Comparison of ENCODE assay signal across 7 mouse cellular contexts in genomic region chr7:112953777-112954291, GRCm38 (mm10). TPM values are rescaled to one million over a fixed set of nuclear protein-coding genes. Genes with fewer than 3 reads are reported as not detected.
DNase-seq lines count a peak whose midpoint lies in the region; ATAC-seq lines count a peak whose summit lies in the region.

TSS of gene Rassf10 (plus strand) at chr7:112953962.

- H3K9me3 ChIP-seq in hindbrain, embryonic 10.5 days: no peaks in the 10 kb centered on the region

- ATAC-seq in megakaryocyte progenitor cell, adult 5-6 weeks (replicated peaks; ENCODE audit: poor library complexity): peak; percentile 81

- peaks cover 41% of the 10 kb centered on the region for H3K4me1 ChIP-seq in hindbrain, embryonic 10.5 days (replicated peaks)

- WGBS in hindbrain, embryonic 10.5 days: 1% methylated on average over 41 of the region's 41 CpGs

- peaks cover 52% of the 10 kb centered on the region for H3K27me3 ChIP-seq in hindbrain, embryonic 10.5 days (ENCODE audit: insufficient read depth, poor library complexity, severe bottlenecking)

- H3K36me3 ChIP-seq in hindbrain, embryonic 10.5 days: no peaks in the 10 kb centered on the region

- peak within 1 kb of the TSS; percentile 56 for H3K4me3 ChIP-seq in hindbrain, embryonic 10.5 days

- H3K27ac ChIP-seq in hindbrain, embryonic 10.5 days: peak within 1 kb of the TSS; percentile 62

- intact Hi-C loops in left cerebral cortex, postnatal 36 days (cut with DNase I): loop anchor here (5.0 kb wide), 1 partner anchor 137 kb away; no protein-coding TSS in a partner anchor

- peak; percentile 71 to 93 for DNase-seq in adrenal gland, adult 18-20 months (ENCODE audit: low spot score in 2 of 2)
- peak; percentile 21 for DNase-seq in cerebellum, adult 9-10 months
- DNase-seq in frontal cortex, postnatal 36 days (ENCODE audit: low spot score in 2 of 2): peak; percentile 13
- peak; percentile 70 for DNase-seq in hindbrain, embryonic 10.5 days (ENCODE audit: low spot score)
- peak; percentile 15 to 34 for DNase-seq in left cerebral cortex, postnatal 36 days (ENCODE audit: low spot score in 2 of 2)
- peak; percentile 61 for DNase-seq in right cerebral cortex, postnatal 4 days

RNA-seq across cellular contexts. Expression of gene Rassf10, which starts in this region (rescaled TPM):
- total RNA-seq in adrenal gland, adult 18-20 months (2021): 1 to 10 TPM in 1 of 2 experiments, under 1 TPM in 1; 0.61 to 4.0 TPM
- polyA plus RNA-seq in hindbrain, embryonic 10.5 days (2016; fragmentation: Nextera tagmentation; extraction: Ambion mirVana): 0.51 and 0.92 TPM in 2 replicates
- 1 to 10 TPM; 1.0 to 1.4 TPM for total RNA-seq in left cerebral cortex, postnatal 36 days (2021)
- 0.07 and 0.10 TPM in 2 replicates for total RNA-seq in megakaryocyte progenitor cell, adult 5-6 weeks (2015)
- 0.08 and 0.10 TPM in 2 replicates for total RNA-seq in megakaryocyte progenitor cell, adult 5-6 weeks (2017)

Comparison
In these comparisons a context has a peak if more than half of its experiments do, and no peak if none do; other contexts are left out.
1. Peak in every context shown above with its lines: DNase-seq, ATAC-seq, H3K4me3 ChIP-seq and H3K27ac ChIP-seq.
2. Peak in DNase-seq, H3K4me3 ChIP-seq and H3K27ac ChIP-seq in hindbrain, embryonic 10.5 days; RNA of the gene not detected or under 1 TPM.
3. Peak in ATAC-seq in megakaryocyte progenitor cell, adult 5-6 weeks; RNA of the gene not detected or under 1 TPM.
4. DNase-seq: peak in every context shown above with its lines; median percentile 82 in adrenal gland, adult 18-20 months; 70 in hindbrain, embryonic 10.5 days; 61 in right cerebral cortex, postnatal 4 days; 24 in left cerebral cortex, postnatal 36 days; 21 in cerebellum, adult 9-10 months; 13 in frontal cortex, postnatal 36 days.